Mouse (Mus musculus): ENCODE data around the gene Olfr520.
"Not testable (repeated sequence)": the region's sequence is repeated elsewhere in the genome, so short reads cannot be mapped to it uniquely, and the experiment has no call there.

Gene Olfr520

GRCm38 (mm10) chr7:99729973-99730372 lies at the start of gene Olfr520:
Gene Olfr520 (plus strand): TSS chr7:99730273.
- no peak for DNase-seq

- no peak for DNase-seq
Observed at GRCm38 (mm10) chr7:99680771-99681170, 49.3 kb upstream of the Olfr520 start.

DNA sequence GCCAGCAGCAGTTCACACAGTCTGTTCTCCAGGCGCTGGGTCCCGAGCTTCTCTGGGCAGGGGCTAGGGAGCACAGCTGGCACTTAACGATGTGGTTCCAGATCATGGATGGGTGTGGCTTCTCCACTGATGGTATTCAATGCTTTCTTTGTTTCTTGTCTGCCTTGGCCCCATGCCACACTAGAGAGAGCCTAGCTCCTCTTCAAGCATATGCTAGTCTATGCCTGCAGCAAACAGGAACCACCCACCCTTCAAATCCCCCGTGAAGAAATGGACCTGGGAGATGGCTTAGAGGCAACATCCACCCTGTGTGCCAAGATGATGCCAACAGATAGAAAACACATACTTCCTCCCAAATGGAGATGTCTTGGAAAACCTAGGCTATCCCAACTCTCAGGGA lies 46.0 kb upstream of the Olfr520 start:
- DNase-seq = no peak

GRCm38 (mm10) chr7:99690819-99691218 lies 39.3 kb upstream of the Olfr520 start:
- no peak for DNase-seq

- no peak for DNase-seq
Observed at GRCm38 (mm10) chr7:99692396-99692795, 37.7 kb upstream of the Olfr520 start.

DNA sequence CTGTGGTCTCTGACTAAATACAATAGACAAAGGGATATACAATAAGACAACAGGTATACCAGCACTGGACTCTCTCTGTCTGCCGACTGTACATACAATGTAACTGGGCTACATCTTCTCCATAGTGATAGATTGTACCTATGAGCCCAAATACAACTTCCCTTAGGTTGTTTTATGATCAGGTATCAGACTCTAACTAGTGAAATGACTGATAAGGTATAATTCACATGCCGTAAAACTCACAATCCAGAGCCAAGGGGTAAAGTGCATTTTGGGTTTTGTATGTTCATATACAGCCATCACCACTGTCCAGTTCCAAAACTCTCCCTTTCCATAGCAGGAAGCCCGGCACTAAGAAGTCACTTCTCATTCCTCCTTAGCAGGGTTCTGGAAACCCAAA lies 36.7 kb upstream of the Olfr520 start:
- DNase-seq = no peak

- no peak for DNase-seq
Observed at GRCm38 (mm10) chr7:99693976-99694375, 36.1 kb upstream of the Olfr520 start.

GRCm38 (mm10) chr7:99694424-99694823 lies 35.6 kb upstream of the Olfr520 start:
- DNase-seq = not testable (repeated sequence)

- DNase-seq = no peak
Observed at GRCm38 (mm10) chr7:99695471-99696057, 34.5 kb upstream of the Olfr520 start.

- peak; percentile 53 to 62 for DNase-seq
Observed at GRCm38 (mm10) chr7:99698576-99698975, 31.5 kb upstream of the Olfr520 start.

DNA sequence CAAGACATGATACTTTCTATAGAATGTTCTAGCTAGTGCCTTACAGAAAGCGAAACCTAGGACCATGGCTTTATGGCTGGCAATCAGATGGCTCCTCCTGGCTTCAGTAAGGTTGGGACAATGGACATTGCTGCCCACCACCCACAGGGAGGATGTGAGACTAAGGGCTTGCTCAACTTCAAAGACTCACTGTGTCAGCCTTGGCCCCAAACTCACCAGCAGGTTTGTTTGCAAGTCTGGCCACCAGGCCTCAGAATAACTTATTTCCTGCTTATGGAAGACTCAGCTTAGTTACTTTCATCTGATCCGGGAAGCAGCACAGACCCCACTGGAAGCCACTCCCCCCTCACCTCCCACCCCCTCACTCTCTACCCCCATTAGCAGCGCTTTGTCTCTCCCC lies 31.0 kb upstream of the Olfr520 start:
- no peak for DNase-seq

GRCm38 (mm10) chr7:99699709-99700151 lies 30.3 kb upstream of the Olfr520 start:
- DNase-seq = no peak

DNA sequence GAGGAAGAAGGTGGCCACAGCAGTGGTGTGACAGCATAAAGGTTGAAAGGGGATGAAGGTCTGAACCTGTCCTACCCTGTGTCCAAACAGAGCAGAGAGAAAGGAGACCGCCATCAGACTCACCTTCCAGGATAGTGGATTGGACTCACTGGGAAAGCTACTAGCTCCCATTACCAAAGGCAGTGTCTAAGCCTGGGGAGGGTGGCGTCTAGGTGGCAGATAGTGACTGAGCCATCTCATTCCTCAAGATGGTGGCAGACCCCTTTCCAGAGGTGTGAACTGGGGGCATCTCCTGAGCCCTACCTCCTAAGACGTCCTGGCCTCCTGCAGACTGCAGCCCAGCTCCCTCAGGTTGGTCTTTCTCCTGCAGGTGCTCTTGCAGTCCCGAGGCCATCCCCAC lies 29.4 kb upstream of the Olfr520 start:
- no peak for DNase-seq

DNA sequence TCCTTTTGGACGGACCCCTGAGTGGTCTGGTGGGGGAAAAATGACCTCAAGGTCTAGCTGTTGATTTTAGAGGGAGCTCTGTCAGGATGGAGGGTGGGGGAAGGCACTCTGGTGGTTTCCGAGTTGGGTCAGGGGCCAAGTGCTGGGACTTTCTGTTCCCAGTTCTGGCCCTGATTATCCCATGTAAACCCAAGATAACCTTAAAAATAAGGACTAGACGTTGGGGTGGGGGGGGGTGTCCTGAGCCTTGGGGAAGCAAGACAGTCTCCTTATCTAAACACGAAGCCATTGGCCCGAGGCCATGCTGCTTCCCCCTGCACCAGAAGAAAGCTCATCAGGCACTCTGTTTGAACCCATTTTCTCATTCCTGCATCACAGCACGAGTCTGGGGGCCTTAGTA lies 27.9 kb upstream of the Olfr520 start:
- no peak for DNase-seq

DNA sequence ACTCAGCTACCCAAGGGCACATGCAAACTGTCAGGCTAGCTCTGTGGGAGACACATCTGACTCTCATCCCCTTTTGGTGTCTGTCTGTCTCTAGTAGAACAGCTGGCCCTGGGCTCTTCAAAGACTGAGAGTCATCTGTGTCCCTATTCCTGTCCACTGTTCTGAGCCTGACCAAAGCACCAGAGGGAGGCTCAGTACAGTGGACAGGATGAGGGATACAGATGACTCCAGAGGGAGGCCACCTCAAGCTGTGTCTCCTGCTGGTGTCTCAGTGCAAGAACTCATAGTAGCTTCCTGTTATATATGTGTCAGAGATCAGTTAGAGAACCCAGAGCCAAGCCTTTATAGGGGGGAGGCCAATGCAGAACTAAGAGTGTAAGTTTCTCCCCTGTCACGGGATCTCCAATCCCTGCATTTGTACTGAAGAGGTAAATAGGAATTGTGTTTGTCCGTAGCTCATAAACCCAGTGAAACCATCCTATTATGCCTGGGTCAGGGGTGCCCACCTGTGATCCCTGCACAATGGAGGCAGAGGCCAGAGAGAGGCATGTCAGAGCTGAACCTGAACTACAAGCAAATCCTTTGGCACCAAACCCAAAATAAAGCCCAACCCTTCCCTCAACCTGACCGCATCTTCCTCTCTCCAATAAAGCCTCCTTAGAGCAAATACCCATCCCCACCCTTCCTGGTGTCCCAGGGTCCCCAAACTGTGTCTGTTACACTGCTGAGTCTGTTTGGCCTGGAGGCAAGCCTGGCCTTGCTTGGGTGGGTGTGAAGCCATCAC lies 25.1 kb upstream of the Olfr520 start:
- DNase-seq = no peak

DNA sequence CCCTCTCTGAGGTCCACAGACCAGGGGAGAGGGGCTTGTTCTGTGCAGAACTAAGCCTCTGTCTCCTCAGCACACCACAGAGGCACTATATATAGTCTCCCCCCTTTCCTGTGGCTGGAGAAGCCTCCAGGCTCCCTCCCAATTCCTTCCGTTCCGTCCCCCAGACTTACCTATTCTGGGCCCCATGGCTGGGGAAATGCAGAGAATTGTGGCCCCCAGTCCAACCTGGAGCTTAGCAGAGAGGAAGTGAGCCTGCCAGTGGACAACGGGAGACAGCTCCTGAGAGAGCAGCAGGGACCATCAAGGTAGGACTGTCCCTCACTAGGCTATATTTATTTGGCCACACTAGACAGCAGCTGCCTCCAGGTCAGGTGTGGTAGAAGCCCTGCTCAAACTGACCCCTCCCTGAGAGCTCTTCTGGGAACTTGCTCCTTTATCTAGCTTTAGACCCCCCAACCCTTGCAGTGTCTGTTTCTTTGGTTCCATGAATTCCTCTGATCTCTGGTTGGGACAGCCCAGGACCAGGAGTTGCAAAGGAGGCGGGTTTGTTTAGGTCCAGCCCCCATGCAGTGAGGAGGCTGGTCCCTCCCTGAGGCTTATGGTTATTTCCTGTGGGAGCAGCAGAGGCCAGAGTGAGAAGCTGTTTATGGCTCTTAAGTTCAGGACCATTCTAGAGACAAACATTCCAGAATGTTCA lies 23.6 kb upstream of the Olfr520 start:
- no peak for DNase-seq

DNA sequence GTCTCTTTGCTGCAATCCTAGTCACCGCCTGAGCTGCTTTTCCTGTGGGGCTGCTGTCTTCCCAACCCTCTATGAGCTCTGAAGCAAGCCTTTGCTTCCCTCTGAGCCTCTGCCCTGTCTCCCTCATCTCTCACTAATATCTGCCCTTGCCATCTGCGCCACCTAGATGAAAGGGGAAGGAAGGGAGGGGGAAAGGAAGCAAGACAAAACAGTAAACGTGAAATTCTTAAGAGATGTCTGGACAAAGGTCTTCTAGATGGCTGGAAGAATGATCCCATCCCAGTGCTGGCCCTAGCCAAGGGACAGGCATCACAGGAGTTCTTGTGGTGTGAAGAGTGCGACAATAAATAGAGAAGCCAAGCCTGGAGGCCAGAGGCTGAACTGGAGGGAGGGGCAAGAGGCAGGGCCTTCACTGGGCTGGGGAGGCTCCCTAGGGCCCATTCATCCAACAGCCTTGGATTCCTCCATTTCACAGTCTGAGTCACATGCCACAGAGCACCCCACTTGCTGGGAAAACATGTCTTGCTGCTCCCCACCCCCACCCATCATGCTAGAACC lies 23.0 kb upstream of the Olfr520 start:
- peak in 1 of 2 experiments; percentile 9 for DNase-seq

GRCm38 (mm10) chr7:99707671-99708070 lies 22.4 kb upstream of the Olfr520 start:
- peak; percentile 14 to 23 for DNase-seq

DNA sequence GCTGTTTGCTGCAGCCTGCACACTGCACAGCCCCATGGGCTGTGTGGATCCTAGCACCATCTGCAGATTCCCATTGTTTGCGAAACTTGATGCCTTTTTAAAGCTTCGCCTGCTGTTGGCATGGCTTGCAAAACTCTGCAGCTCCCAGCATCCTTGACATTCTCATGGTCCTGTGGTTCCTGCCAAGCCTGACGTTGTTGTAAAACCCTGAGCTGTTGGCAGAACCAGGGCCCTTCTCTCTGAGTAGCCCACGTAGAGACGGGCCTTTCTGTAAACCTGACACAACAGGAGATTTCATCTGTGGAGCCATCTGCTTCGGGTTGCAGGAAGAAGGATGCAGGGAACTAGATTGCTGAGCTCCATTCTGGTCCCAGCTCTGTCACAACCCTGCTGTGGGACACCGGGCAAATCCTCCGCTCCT lies 21.8 kb upstream of the Olfr520 start:
- peak; percentile 50 to 61 for DNase-seq

- peak in 1 of 2 experiments; percentile 14 for DNase-seq
Observed at GRCm38 (mm10) chr7:99708750-99709149, 21.3 kb upstream of the Olfr520 start.

GRCm38 (mm10) chr7:99709992-99710391 lies 20.1 kb upstream of the Olfr520 start:
- DNase-seq = no peak

GRCm38 (mm10) chr7:99710476-99710875 lies 19.6 kb upstream of the Olfr520 start:
- DNase-seq = peak; percentile 67 to 78

DNA sequence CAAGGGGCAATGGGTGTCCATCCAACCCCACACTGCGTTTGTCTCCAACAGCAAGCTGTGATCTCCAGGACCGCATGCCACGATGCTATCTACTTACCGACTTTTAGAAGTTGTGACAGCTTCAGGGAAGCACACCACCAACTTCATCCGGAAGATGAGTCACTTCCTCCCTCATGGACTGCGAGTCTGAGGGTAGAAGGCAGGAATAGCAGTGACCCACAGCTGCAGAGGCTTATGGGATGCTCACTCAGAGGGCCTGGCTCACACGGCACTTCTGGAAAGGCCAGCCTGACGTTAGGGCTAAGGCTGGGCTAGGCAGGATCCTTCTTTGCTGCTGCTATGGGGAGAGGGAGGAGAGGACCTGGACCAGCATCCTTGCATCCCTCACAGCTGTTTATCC lies 18.9 kb upstream of the Olfr520 start, which contains the start of gene Slco2b1:
Gene Slco2b1, minus strand, starts transcription at position 175 of the 400 bp plus-strand sequence.
- DNase-seq = no peak
